Mouse (Mus musculus): Measurements from ENCODE around the gene Spin1. TPM values are rescaled to one million over a fixed set of nuclear protein-coding genes. Genes with fewer than 3 reads are reported as not detected.
A peak's percentile ranks its signal among the peaks of the same experiment; 100 is the strongest.
"Not testable (repeated sequence)": the region's sequence is repeated elsewhere in the genome, so short reads cannot be mapped to it uniquely, and the experiment has no call there.

The Spin1 gene
- total RNA-seq, 2 experiments from 2014 or later, result 39.7 to 47.2 TPM

GRCm38 (mm10) chr13:51094323-51095195, 6.1 kb upstream of the Spin1 start:
- ATAC-seq (replicated peaks; ENCODE audit: poor library complexity, severe bottlenecking), result no peak

GRCm38 (mm10) chr13:51095196-51095715, 5.4 kb upstream of the Spin1 start:
- ATAC-seq (replicated peaks; ENCODE audit: poor library complexity, severe bottlenecking), result no peak

- no peak for ATAC-seq (replicated peaks; ENCODE audit: poor library complexity, severe bottlenecking)
Measured at GRCm38 (mm10) chr13:51096644-51097043, 4.0 kb upstream of the Spin1 start.

- ATAC-seq (replicated peaks; ENCODE audit: poor library complexity, severe bottlenecking), result peak; percentile 36
Measured at GRCm38 (mm10) chr13:51099560-51100232, 984 bp upstream of the Spin1 start.

GRCm38 (mm10) chr13:51101016-51101776, 516 bp downstream of the Spin1 start:
- ATAC-seq (replicated peaks; ENCODE audit: poor library complexity, severe bottlenecking), result peak; percentile 73

- ATAC-seq (replicated peaks; ENCODE audit: poor library complexity, severe bottlenecking), result no peak
Measured at GRCm38 (mm10) chr13:51101777-51102132, 1.1 kb downstream of the Spin1 start.

GRCm38 (mm10) chr13:51103111-51103725, 2.5 kb downstream of the Spin1 start:
- no peak for ATAC-seq (replicated peaks; ENCODE audit: poor library complexity, severe bottlenecking)

- no peak for ATAC-seq (replicated peaks; ENCODE audit: poor library complexity, severe bottlenecking)
Measured at GRCm38 (mm10) chr13:51103861-51104650, 3.4 kb downstream of the Spin1 start.

GRCm38 (mm10) chr13:51105861-51106655, 5.4 kb downstream of the Spin1 start:
- ATAC-seq (replicated peaks; ENCODE audit: poor library complexity, severe bottlenecking), result no peak

GRCm38 (mm10) chr13:51106816-51107215, 6.1 kb downstream of the Spin1 start:
- ATAC-seq (replicated peaks; ENCODE audit: poor library complexity, severe bottlenecking), result peak; percentile 89

- no peak for ATAC-seq (replicated peaks; ENCODE audit: poor library complexity, severe bottlenecking)
Measured at GRCm38 (mm10) chr13:51109517-51109916, 8.8 kb downstream of the Spin1 start.

- not testable (repeated sequence) for ATAC-seq (replicated peaks; ENCODE audit: poor library complexity, severe bottlenecking)
Measured at GRCm38 (mm10) chr13:51114398-51114797, 13.7 kb downstream of the Spin1 start.

- peak; percentile 97 for ATAC-seq (replicated peaks; ENCODE audit: poor library complexity, severe bottlenecking)
Measured at GRCm38 (mm10) chr13:51115762-51116161, 15.1 kb downstream of the Spin1 start.

- ATAC-seq (replicated peaks; ENCODE audit: poor library complexity, severe bottlenecking), result no peak
Measured at GRCm38 (mm10) chr13:51120734-51121133, 20.1 kb downstream of the Spin1 start.

GRCm38 (mm10) chr13:51121966-51122365, 21.3 kb downstream of the Spin1 start:
- no peak for ATAC-seq (replicated peaks; ENCODE audit: poor library complexity, severe bottlenecking)

GRCm38 (mm10) chr13:51122771-51123170, 22.1 kb downstream of the Spin1 start:
- ATAC-seq (replicated peaks; ENCODE audit: poor library complexity, severe bottlenecking), result no peak

GRCm38 (mm10) chr13:51125357-51125756, 24.7 kb downstream of the Spin1 start:
- ATAC-seq (replicated peaks; ENCODE audit: poor library complexity, severe bottlenecking), result no peak

- peak; percentile 59 for ATAC-seq (replicated peaks; ENCODE audit: poor library complexity, severe bottlenecking)
Measured at GRCm38 (mm10) chr13:51127906-51128305, 27.2 kb downstream of the Spin1 start.

GRCm38 (mm10) chr13:51128417-51128816, 27.7 kb downstream of the Spin1 start:
- ATAC-seq (replicated peaks; ENCODE audit: poor library complexity, severe bottlenecking), result no peak

All from granulocyte monocyte progenitor cell, adult 5-6 weeks (primary cell).